Mouse (Mus musculus) kidney, postnatal 36 days (tissue): ENCODE results near the gene Abcc5.

ENCODE experiments used
- DNase-seq, 2 experiments: peaks; one replicate each; pipeline ENCODE4 v3.0.0; 2021 to 2022; ENCODE audit warnings: mixed read lengths in 2 of 2

The Abcc5 gene

DNA sequence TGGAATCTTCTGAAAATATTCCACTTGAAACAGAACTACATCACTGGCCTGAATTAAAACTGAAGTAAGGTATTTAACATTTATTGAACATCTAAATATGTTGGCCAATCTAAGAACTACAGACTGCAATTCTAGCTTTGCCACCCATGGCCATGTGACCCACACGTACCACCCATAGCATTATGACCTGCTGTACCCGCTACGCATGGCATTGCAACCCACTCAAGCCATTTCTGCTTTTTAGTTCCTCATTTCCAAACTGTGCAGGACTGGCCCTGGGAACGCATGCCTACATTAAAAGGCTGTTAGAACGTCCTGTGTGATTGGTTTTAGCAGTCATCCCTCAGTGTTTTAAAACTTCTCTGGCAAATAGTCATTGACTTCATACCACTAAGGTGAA is 68.4 kb downstream of the Abcc5 start:
- no peak for DNase-seq

DNA sequence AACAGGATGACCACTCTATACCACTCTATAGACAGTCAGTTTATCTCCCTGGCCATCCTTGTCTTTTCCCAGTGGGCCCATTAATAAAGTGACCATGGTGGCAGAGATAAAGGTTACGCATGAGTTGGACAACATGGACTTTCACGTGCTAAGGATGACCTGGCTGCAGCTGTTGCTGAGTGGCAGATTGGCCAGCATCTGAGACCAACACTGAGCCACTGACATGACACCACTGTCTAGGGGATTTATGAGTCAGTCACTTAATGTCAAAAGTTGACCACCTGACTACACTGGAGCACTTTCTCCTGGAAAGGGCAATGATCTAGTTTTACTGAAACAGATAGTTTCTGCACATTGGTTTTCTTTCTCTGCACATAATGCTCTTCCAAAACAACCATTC is 71.4 kb downstream of the Abcc5 start:
- DNase-seq, result no peak

DNA sequence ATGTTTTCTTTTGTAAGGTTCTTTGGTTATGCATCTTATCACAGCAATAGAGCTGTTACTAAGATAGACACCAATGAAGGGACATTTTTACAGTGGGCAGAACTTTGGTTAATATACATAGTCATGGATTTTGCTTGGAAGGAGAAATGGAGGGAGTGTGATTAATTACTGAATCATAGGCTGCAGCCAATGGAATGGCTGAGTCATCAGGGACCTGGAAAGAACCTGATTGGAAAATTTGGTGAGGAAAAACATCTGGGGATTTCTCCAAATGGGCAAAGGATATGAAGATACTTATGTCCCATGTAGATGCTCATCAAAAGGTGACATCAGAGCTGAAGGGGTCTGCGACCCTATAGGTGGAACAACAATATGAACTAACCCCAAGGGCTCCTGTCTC is 72.2 kb downstream of the Abcc5 start:
- DNase-seq, result no peak

DNA sequence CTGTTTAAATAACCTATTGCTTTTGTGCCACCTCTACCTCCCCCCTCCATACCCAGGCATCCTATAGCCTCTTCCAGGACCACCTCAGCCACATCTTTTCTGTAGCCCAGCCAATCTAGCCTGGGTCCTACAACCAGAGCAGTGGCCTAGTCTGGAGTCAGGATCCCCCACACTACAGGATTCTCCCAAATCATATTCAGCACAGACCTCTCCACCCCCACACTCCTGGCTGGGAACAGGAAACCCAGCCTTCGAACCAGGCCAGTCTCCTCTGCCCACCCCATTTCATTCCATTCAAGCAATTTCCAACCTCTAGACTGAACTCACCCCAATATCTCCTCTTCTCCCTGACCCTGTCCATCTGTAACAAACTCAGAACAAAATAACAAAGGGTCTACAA is 80.7 kb downstream of the Abcc5 start:
- no peak for DNase-seq

DNA sequence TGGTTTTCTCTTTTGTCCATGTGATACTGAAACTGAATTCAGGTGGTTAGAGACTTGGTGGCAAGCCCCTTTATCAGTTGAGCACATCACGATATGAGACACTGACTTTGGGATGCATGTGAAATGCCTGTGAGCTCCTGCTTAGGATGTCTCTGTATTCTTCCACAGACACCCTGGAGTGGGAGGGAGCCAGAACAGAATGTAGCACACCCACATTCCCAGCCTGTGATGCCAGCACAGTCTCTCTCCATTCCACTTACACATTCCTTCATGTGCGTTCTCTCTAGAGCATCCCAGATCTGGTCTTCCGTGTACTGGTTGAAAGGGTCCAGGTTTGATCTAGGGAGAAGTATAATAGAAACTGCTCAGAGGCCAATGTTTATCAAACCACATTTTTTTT is 87.6 kb downstream of the Abcc5 start:
- DNase-seq, result no peak

DNA sequence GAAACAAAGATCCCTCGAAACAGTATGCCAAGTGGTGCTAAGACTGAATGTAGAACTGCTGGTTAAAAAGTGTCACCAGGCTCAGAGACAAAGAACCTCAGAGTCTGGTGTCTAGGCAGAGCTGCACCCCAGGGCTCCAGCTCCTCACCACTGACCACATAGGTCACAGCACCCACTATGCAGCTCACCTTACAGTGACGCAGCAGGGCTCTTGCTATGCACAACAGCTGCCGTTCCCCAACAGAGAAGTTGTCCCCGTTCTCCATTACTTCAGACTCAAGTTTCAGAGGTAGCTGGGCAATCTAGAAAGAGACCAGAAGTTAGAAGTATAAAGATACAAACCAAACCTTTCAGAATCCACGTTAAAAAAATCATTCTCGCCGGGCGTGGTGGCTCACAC is 91.3 kb downstream of the Abcc5 start:
- no peak for DNase-seq

DNA sequence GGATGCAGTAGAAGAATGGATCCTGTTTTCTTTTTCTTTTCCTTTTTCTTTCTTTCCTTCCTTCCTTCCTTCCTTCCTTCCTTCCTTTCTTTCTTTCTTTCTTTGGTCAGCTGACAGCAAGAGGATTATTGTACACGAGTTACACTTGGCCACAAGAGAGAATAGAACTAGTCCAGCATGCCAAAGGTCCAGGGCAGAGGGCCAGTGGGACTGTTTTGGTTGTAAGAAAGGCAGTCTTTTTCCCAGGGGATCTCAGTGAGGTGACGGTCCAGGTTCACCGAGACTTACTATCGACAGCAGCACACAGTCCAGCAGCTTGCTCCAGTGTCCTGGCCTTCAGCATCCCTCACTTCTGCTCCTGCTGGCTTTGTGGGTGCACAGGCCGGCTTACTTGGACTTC is 97.9 kb downstream of the Abcc5 start:
- DNase-seq, result peak in 1 of 2 experiments; percentile 17

DNA sequence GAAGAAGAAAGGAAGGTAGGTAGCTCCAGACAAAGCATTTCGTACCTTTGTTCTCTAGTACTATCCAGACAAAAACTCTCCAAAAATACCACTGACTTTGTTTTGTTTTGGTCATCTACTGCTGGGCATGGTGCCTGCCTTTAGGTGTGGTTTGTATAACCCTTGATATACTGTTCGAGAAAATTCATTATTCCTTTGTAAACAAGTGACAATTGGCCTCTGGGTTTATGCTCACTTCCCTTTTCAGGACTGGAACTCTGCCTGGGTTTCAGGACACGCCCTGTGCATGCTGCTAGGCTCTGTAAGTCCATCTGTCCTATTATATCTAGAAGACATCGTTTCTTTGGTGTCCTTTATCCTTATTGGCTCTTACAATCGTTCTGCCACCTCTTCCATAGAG is 100.9 kb downstream of the Abcc5 start, which contains the start of gene Cyp2ab1:
Gene Cyp2ab1, minus strand, starts transcription at position 119 of the 400 bp plus-strand sequence.
- DNase-seq, result peak in 1 of 2 experiments; percentile 4

DNA sequence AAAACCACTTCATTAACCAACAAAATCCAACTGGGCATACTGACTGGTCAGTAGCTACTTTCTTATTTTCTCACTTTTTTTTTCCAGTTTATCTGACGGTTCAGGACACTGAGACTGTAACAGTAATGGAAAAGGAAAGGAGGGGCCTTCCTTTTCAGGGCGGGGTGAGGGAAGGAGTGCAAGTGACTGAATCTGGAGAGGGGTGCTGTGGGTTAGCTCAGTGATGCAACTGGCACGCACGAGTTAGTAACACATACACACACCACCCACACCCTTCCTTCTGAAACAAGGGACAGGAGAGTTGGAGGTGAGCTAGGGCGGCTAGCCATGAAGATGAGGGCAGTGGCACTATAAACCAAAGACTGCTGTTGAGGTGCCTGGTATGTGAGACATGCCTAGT is 102.3 kb downstream of the Abcc5 start:
- DNase-seq, result no peak

DNA sequence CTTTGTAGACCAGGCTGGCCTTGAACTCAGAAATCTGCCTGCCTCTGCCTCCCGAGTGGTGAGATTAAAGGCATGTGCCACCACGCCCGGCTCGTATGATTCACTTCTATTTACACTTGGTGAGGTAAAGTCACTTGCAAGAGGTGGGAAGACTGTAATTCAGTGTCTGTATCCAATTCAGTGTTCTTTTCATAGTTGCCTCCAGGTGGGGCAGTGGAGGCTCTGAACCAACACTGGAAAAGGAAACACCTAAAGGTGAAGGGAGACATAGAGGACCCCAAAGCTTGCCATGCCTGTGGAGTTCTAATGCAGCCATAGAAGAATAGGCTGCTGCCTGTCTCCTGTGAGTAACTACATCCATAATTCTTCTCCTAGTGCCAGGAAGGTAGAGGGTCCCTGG is 103.9 kb downstream of the Abcc5 start:
- DNase-seq, result peak in 1 of 2 experiments; percentile 15

DNA sequence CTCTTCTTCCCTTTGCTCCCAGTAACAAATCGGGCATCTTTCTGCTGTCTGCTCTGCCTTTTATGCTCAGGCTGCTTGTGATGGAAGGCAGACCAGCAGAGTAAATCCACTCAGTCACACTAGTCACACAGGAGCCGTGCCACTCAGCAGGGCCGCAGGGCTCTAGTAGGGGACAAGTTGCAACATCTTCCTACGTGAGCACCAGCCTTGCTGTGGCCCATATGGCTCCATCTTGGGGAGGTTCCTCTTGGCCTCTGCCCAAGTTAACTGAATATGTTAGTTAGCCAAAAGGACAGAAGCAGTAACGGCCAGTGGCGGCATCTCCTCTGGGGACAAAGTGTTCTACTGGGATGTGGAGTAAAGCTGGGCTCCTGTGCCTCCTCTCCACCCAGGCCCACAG is 109.4 kb downstream of the Abcc5 start:
- no peak for DNase-seq

DNA sequence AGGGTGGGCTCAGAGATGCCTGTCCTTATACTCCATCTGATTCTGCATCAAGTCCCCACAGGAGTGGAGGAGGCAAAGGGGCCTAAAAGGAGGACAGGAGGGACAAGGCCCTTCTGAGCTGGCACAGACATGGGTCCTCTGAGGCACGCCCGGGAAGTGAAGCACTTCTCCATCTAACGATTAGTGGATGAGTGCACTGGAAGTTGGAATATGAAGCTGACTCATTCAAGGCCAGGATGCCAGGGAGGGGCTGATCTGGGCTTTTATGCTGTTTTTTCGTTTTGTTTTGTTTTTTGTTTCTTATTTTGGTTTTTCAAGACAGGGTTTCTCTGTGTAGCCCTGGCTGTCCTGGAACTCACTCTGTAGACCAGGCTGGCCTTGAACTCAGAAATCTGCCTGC is 110.9 kb downstream of the Abcc5 start:
- no peak for DNase-seq

DNA sequence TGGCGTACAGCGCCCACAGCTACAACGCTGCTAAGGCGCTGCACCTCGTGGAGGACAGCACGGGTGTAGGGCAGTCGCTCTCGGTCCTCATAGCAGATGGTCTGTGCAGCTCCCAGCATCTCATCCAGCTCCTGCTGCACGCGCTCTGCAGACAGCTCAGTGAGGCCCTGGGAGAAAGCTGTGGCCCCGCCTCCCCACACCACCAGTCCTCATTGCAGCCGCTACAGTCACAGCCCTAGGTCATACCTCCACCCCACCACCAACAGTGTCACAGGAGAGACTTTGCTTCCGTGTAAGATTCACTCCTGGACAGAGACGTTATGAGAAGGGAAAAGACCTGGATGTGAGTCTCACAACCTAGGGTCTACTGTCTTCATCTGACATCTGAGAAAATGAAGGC is 113.9 kb downstream of the Abcc5 start:
- no peak for DNase-seq

DNA sequence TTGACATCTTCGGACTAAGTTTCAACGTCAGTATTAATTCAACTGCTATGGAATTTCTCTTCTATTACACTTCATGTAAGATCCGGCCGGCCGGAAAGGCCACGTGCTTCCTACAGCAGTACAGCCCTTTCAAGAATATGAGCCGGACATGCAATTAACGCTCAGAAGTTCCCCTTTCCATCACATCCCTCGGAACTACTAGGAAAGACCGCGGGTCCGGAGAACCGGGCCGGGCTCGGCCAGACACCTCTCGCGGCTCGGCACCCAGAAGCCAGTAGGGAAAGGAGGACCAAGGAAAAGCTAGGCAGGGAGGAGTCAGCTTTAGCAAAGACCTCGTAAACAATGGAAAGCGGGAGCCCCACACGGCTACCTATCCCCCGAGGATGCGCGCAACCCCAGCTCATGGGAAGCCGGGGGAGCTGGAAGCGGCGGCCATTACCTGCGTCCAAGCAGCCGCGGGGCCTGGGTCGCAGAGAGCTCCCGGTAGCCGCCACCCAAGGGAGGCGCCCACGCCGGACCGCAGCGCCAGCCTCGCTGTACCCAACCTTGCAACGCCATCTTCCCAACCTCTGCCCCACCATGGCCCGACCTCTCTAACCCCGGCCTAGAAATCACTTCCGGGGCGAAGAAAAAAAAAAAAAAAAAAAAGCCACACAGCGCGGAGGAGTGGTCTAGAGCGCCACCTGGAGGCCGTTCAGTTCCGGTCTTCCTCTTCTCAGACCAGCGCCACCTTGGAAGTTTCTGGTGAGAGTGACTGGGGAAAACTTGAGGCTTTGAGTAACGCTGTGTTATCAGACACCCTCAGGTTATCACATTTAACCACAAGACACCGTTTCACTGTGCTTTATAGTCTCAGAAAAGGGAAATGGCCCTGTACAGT is 124.2 kb downstream of the Abcc5 start, which contains the start of gene Parl:
Gene Parl, minus strand, starts transcription at position 618 of the 880 bp plus-strand sequence.
- peak; percentile 87 to 95 for DNase-seq

DNA sequence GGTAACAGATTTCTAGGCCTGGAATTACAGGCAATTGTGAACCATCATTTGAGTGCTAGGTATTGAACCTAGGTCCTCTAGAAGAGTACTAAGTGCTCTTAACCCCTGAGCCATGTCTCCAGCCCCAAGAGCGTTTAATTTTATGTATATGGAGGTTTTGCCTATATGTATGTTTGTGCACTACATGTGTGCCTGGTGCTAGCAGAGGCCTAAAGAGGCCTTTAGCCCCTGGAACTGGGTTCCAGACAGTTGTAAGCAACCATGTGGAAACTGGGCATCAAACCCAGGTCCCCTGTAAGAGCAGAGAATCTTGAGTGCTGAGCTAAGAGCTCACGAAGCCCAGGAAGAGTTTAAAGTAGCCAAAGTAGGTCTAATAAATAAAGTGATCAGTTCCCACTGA is 126.1 kb downstream of the Abcc5 start:
- DNase-seq, result no peak
